Mouse (Mus musculus): Measurements from ENCODE around the gene Gtpbp1.

- TF ChIP-seq POLR2A (IDR thresholded peaks at IDR 0.05; ENCODE audit: low read depth, low read length) = no peak
- TF ChIP-seq CTCF (IDR thresholded peaks at IDR 0.05; ENCODE audit: borderline replicate concordance, insufficient read depth, low read length) = no peak
Observed at GRCm38 (mm10) chr15:79765361-79765760, 74.7 kb downstream of the Gtpbp1 start.

Measured in embryonic fibroblast, embryonic 13.5 days (primary cell).